Mouse (Mus musculus) ES-E14 (cell line): ENCODE data around the gene Adam8.

Experiments
- CHD2 ChIP-seq: IDR thresholded peaks from 2 replicates; pipeline ENCODE4 v1.6.1; 2014; ENCODE audit warnings: mild to moderate bottlenecking, low read depth, low read length, inconsistent platforms
- HCFC1 ChIP-seq: IDR thresholded peaks from 2 replicates; pipeline ENCODE4 v1.6.1; 2012; ENCODE audit warnings: low read length, inconsistent platforms, borderline replicate concordance; ENCODE audit not compliant: insufficient read depth
- MAFK ChIP-seq: IDR thresholded peaks from 2 replicates; pipeline ENCODE4 v1.6.1; 2014; ENCODE audit warnings: mild to moderate bottlenecking, low read depth, low read length, inconsistent platforms; ENCODE audit not compliant: insufficient read depth
- ZC3H11A ChIP-seq: IDR thresholded peaks from 2 replicates; pipeline ENCODE4 v1.6.1; 2012; ENCODE audit warnings: low read depth, mild to moderate bottlenecking, inconsistent platforms, low read length, borderline replicate concordance
- ZNF384 ChIP-seq: IDR thresholded peaks from 2 replicates; pipeline ENCODE4 v1.6.1; 2012; ENCODE audit warnings: low read depth, low read length, inconsistent platforms

GRCm38 (mm10) chr7:139943674-139944281 lies 48.6 kb downstream of the Adam8 start, which contains the start of gene Utf1:
- TF ChIP-seq HCFC1 (0 out of 2 replicates have a peak, but pooled peaks have one; percentile 22), ZC3H11A (no peak), MAFK (no peak), ZNF384 (no peak), CHD2 (no peak)
